Mouse (Mus musculus) midbrain, embryonic 10.5 days (tissue): Measurements from ENCODE around the gene Rad51d. TPM values are rescaled to one million over a fixed set of nuclear protein-coding genes. Genes with fewer than 3 reads are reported as not detected.

ENCODE experiments used
- polyA plus RNA-seq: library from polyadenylated mRNA; unstranded; fragments of >200 nt; fragmentation: Nextera tagmentation; extraction: Ambion mirVana; gene quantifications from 2 replicates; pipeline ENCODE4 v1.2.1, GENCODE M21; 2016

The Rad51d gene
- polyA plus RNA-seq, 1 experiment from 2014 or later = 17.2 TPM

Other genes starting within 250 kb of the Rad51d start
- 0.22 and 0.39 TPM in 2 replicates for gene Cct6b, start 126.3 kb downstream of the Rad51d start, polyA plus RNA-seq
- 33.3 and 37.6 TPM in 2 replicates for gene Zfp830, start 126.3 kb downstream of the Rad51d start, polyA plus RNA-seq
- 41.1 and 47.2 TPM in 2 replicates for gene Lig3, start 109.5 kb downstream of the Rad51d start, polyA plus RNA-seq
- gene Rffl, start 19.4 kb downstream of the Rad51d start, polyA plus RNA-seq = 11.5 and 12.0 TPM in 2 replicates
- 0.28 and 0.34 TPM in 2 replicates for gene Fndc8, start 1.5 kb upstream of the Rad51d start, polyA plus RNA-seq
- gene Nle1, start 17.8 kb upstream of the Rad51d start, polyA plus RNA-seq = 40.3 and 40.4 TPM in 2 replicates
- 0.26 and 0.30 TPM in 2 replicates for gene Unc45b, start 19.9 kb upstream of the Rad51d start, polyA plus RNA-seq
- 0.11 and 0.22 TPM in 2 replicates for gene Slfn5, start 60.7 kb upstream of the Rad51d start, polyA plus RNA-seq
- 7.4 and 9.3 TPM in 2 replicates for gene Slfn9, start 101.2 kb upstream of the Rad51d start, polyA plus RNA-seq
- 0.19 and 0.24 TPM in 2 replicates for gene Slfn8, start 130.2 kb upstream of the Rad51d start, polyA plus RNA-seq
- gene Slfn2, start 174.5 kb upstream of the Rad51d start, polyA plus RNA-seq = 0.85 and 1.6 TPM in 2 replicates
- gene Slfn1, start 226.2 kb upstream of the Rad51d start, polyA plus RNA-seq = not detected in 2 replicates